Mouse (Mus musculus) lung, postnatal 0 days (tissue): ENCODE data around the gene Slc35e3.

ENCODE experiments used
- CTCF ChIP-seq: IDR thresholded peaks from 2 replicates; pipeline ENCODE4 v1.5.1; 2016; ENCODE audit warnings: antibody characterized with exemption, mild to moderate bottlenecking
- EP300 ChIP-seq: IDR thresholded peaks from 2 replicates; pipeline ENCODE4 v1.6.1; 2016; ENCODE audit warnings: antibody characterized with exemption, mild to moderate bottlenecking, control low read depth

DNA sequence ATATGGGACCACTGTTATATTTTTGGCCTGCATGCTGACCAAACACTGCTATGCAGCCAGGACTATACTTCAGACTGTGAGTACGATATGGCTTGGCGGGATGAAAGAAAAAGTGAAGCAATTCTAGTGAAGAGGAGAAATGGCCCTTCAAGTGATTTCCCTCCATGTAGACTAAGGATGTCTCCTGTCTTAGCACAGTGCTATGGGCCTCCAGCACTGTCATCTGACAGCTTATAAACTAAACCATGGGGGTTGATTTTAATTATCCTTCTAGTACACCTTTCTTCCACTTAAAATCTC lies 45.0 kb upstream of the Slc35e3 start:
- no peak for TF ChIP-seq CTCF
- no peak for TF ChIP-seq EP300
